Mouse (Mus musculus) thymus, adult 18-20 months (tissue): ENCODE results near the gene Asap3.

Experiments used
- DNase-seq, 2 experiments: peaks; one replicate each; pipeline ENCODE4 v3.0.0; 2022; ENCODE audit warnings: mixed read lengths in 2 of 2

Gene Asap3

GRCm38 (mm10) chr4:136181367-136181766, 24.8 kb upstream of the Asap3 start:
- DNase-seq, result no peak

GRCm38 (mm10) chr4:136185375-136185774, 20.8 kb upstream of the Asap3 start:
- DNase-seq, result no peak

- DNase-seq, result no peak
Measured at GRCm38 (mm10) chr4:136186315-136186714, 19.9 kb upstream of the Asap3 start.

GRCm38 (mm10) chr4:136186739-136187472, 19.3 kb upstream of the Asap3 start:
- no peak for DNase-seq

- DNase-seq, result no peak
Measured at GRCm38 (mm10) chr4:136188973-136189737, 17.0 kb upstream of the Asap3 start.

GRCm38 (mm10) chr4:136189912-136190311, 16.3 kb upstream of the Asap3 start:
- DNase-seq, result peak; percentile 44 to 68

- no peak for DNase-seq
Measured at GRCm38 (mm10) chr4:136193571-136193970, 12.6 kb upstream of the Asap3 start.

GRCm38 (mm10) chr4:136195029-136195428, 11.1 kb upstream of the Asap3 start:
- no peak for DNase-seq

GRCm38 (mm10) chr4:136195629-136196028, 10.5 kb upstream of the Asap3 start:
- DNase-seq, result no peak

GRCm38 (mm10) chr4:136196201-136196600, 10.0 kb upstream of the Asap3 start:
- DNase-seq, result no peak

GRCm38 (mm10) chr4:136198846-136199245, 7.3 kb upstream of the Asap3 start:
- no peak for DNase-seq

GRCm38 (mm10) chr4:136199562-136200292, 6.4 kb upstream of the Asap3 start:
- DNase-seq, result no peak

GRCm38 (mm10) chr4:136202509-136202908, 3.7 kb upstream of the Asap3 start:
- DNase-seq, result peak; percentile 50 to 59

- DNase-seq, result no peak
Measured at GRCm38 (mm10) chr4:136204775-136205174, 1.4 kb upstream of the Asap3 start.

- no peak for DNase-seq
Measured at GRCm38 (mm10) chr4:136206943-136207342, 778 bp downstream of the Asap3 start.

- no peak for DNase-seq
Measured at GRCm38 (mm10) chr4:136210931-136211330, 4.8 kb downstream of the Asap3 start.

GRCm38 (mm10) chr4:136213629-136214028, 7.5 kb downstream of the Asap3 start:
- no peak for DNase-seq

- DNase-seq, result no peak
Measured at GRCm38 (mm10) chr4:136214828-136215227, 8.7 kb downstream of the Asap3 start.

GRCm38 (mm10) chr4:136215576-136215975, 9.4 kb downstream of the Asap3 start:
- no peak for DNase-seq

- no peak for DNase-seq
Measured at GRCm38 (mm10) chr4:136217063-136217462, 10.9 kb downstream of the Asap3 start.

GRCm38 (mm10) chr4:136218595-136219214, 12.5 kb downstream of the Asap3 start:
- no peak for DNase-seq

GRCm38 (mm10) chr4:136220133-136220775, 14.1 kb downstream of the Asap3 start:
- no peak for DNase-seq
